Mouse (Mus musculus) limb, embryonic 14.5 days (tissue): Measurements from ENCODE around the gene Kdm4b. TPM values are rescaled to one million over a fixed set of nuclear protein-coding genes. Genes with fewer than 3 reads are reported as not detected.

Source experiments
- ATAC-seq: fragments of 200-750 bp; cut with Nextera tagmentation; 2 replicates; pipeline ENCODE4 v1.8.0; 2017; ENCODE audit warnings: low read depth, moderate number of reproducible peaks, moderate TSS enrichment; ENCODE audit not compliant: low FRiP score
- DNase-seq: peaks from one replicate; pipeline ENCODE4 v3.0.0-alpha.2; 2015; ENCODE audit warnings: low spot score
- H3K27ac ChIP-seq: fragments of 300-500 bp; sonication (generic); replicated peaks from 2 replicates; pipeline ENCODE4 v1.5.1; 2014; ENCODE audit warnings: low read depth, mild to moderate bottlenecking, low read length, moderate library complexity, mixed read lengths
- H3K27me3 ChIP-seq: fragments of 300-500 bp; sonication (generic); 2 replicates; pipeline ENCODE4 v1.6.1; 2014; ENCODE audit warnings: low read length, mixed read lengths; ENCODE audit not compliant: control insufficient read depth, insufficient read depth
- H3K36me3 ChIP-seq: fragments of 300-500 bp; sonication (generic); 2 replicates; pipeline ENCODE4 v1.6.1; 2014; ENCODE audit warnings: mild to moderate bottlenecking, low read length, moderate library complexity, mixed read lengths; ENCODE audit not compliant: control insufficient read depth, insufficient read depth
- H3K4me1 ChIP-seq: fragments of 300-500 bp; sonication (generic); 2 replicates; pipeline ENCODE4 v1.6.1; 2014; ENCODE audit warnings: antibody characterized with exemption, low read length, mixed read lengths; ENCODE audit not compliant: control insufficient read depth, insufficient read depth
- H3K4me2 ChIP-seq: fragments of 300-500 bp; sonication (generic); replicated peaks from 2 replicates; pipeline ENCODE4 v1.6.1; 2014; ENCODE audit warnings: low read depth, mild to moderate bottlenecking, low read length, moderate library complexity; ENCODE audit not compliant: severe bottlenecking
- H3K4me3 ChIP-seq: fragments of 300-500 bp; sonication (generic); replicated peaks from 2 replicates; pipeline ENCODE4 v1.5.1; 2014; ENCODE audit warnings: low read length
- H3K9ac ChIP-seq: fragments of 300-500 bp; sonication (generic); 2 replicates; pipeline ENCODE4 v1.6.1; 2014; ENCODE audit warnings: mild to moderate bottlenecking, low read depth, low read length, moderate library complexity; ENCODE audit not compliant: severe bottlenecking
- H3K9me3 ChIP-seq: fragments of 300-500 bp; sonication (generic); 2 replicates; pipeline ENCODE4 v1.6.1; 2016; ENCODE audit warnings: low read length; ENCODE audit not compliant: control insufficient read depth
- POLR2A ChIP-seq: fragments of 200-500 bp; IDR thresholded peaks from 2 replicates; pipeline ENCODE4 v1.8.0; 2012; ENCODE audit warnings: inconsistent platforms, mild to moderate bottlenecking, moderate library complexity, borderline replicate concordance; ENCODE audit not compliant: insufficient read depth, insufficient read length; ENCODE audit errors: extremely low read depth
- WGBS: fragments of 180-500 bp; shearing (Covaris S2); extraction: QIAGEN DNeasy Blood & Tissue Kit; methylation state at CpG from one replicate; pipeline ENCODE4 v1.1.7; 2014; 5-methylcytosine and 5-hydroxymethylcytosine counted together
- polyA plus RNA-seq, 2 experiments: library from polyadenylated mRNA; depleted of rRNA in 1 of 2; stranded (reverse) in 1 of 2; unstranded in 1 of 2; fragments of >200 nt; fragmentation: Nextera tagmentation in 1 of 2; extraction: Ambion mirVana in 1 of 2; gene quantifications; 2 replicates each; pipeline versions ENCODE4 v1.2.1 to v1.2.3; 2012 to 2014

Kdm4b gene
- polyA plus RNA-seq, 2 experiments: 36.0 to 36.4 TPM

- ATAC-seq: peak; percentile 25
- H3K4me3 ChIP-seq: peak overlapping the region; percentile 90
- peak; percentile 25 for DNase-seq
- H3K9ac ChIP-seq: peak overlapping the region; percentile 90
- 4% methylated on average over 41 of the region's 67 CpGs for WGBS
- H3K27ac ChIP-seq: peak overlapping the region; percentile 91
- no peaks in the 10 kb centered on the region for H3K27me3 ChIP-seq
- H3K36me3 ChIP-seq: peaks cover 19% of the 10 kb centered on the region; the same call in 1 of the 2 replicates
- peaks cover 16% of the 10 kb centered on the region for H3K4me1 ChIP-seq
- no peaks in the 10 kb centered on the region for H3K9me3 ChIP-seq
- peak overlapping the region; percentile 91 for H3K4me2 ChIP-seq
- TF ChIP-seq POLR2A: no peak
These were observed 588 bp downstream of the Kdm4b start for GRCm38 (mm10) chr17:56326153-56327147.

DNA sequence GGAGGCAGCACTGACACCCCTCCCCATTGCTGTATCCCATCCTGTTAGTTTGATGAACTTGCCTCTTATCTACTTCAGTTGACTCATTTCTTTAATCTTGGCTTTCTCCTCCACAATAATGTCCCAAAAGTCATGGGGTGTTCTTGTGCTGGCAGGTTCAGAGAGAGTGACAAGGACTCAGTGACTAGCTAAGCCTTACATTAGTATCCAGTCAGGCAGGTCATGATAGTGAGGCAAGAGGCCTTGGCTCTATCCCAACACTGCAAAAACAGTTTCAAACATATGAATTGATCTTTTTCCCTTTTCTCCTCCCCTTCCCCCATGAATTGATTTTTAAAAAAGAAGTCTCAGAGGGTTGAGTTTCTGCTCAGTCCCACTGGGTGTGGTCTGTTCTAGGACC lies 3.4 kb downstream of the Kdm4b start:
- no peak overlapping the region for H3K4me3 ChIP-seq
- no peak for TF ChIP-seq POLR2A
- H3K27ac ChIP-seq: no peak overlapping the region
- no peak overlapping the region for H3K4me2 ChIP-seq
- no peaks in the 10 kb centered on the region for H3K9me3 ChIP-seq
- H3K36me3 ChIP-seq: 0 out of 2 replicates have a peak, but pooled peaks cover 3% of the 10 kb centered on the region
- ATAC-seq (no peak), DNase-seq (no peak)
- no peaks in the 10 kb centered on the region for H3K27me3 ChIP-seq
- H3K9ac ChIP-seq: no peak overlapping the region
- H3K4me1 ChIP-seq: peaks cover 16% of the 10 kb centered on the region

GRCm38 (mm10) chr17:56330345-56330744 lies 4.5 kb downstream of the Kdm4b start:
- H3K4me1 ChIP-seq: peaks cover 16% of the 10 kb centered on the region
- no peaks in the 10 kb centered on the region for H3K27me3 ChIP-seq
- H3K4me3 ChIP-seq: no peak overlapping the region
- DNase-seq: no peak
- H3K27ac ChIP-seq: no peak overlapping the region
- no peaks in the 10 kb centered on the region for H3K9me3 ChIP-seq
- ATAC-seq: no peak
- H3K36me3 ChIP-seq: peaks cover 8% of the 10 kb centered on the region
- 70% methylated on average over 3 of the region's 3 CpGs for WGBS
- no peak overlapping the region for H3K4me2 ChIP-seq
- no peak for TF ChIP-seq POLR2A
- H3K9ac ChIP-seq: no peak overlapping the region

DNA sequence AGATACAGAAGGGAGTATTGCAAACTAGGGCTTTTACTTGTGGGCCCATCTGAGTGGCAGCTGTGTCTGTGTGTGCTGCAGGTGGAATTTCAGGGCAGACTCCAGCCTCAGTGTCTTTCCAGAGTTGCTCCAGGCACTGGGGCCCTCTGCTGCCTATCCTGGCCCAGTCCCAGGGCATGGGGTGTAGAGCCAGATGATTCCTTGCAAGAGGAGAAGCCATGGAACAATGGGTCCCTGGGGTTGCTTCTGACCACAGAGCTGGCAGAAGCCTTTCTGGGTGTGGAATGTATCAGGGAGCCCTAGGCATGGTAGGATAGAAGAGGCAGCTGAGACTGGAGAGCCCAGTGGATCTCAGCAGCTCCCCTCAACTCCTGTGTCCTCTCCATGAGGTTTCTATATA lies 5.4 kb downstream of the Kdm4b start:
- Histone ChIP-seq H3K9me3 (no peaks in the 10 kb centered on the region), H3K4me2 (no peak overlapping the region), H3K4me1 (peaks cover 16% of the 10 kb centered on the region), H3K9ac (no peak overlapping the region), H3K4me3 (no peak overlapping the region), H3K27ac (no peak overlapping the region), H3K27me3 (no peaks in the 10 kb centered on the region), H3K36me3 (peaks cover 8% of the 10 kb centered on the region)
- no peak for TF ChIP-seq POLR2A
- ATAC-seq (no peak), DNase-seq (no peak)

DNA sequence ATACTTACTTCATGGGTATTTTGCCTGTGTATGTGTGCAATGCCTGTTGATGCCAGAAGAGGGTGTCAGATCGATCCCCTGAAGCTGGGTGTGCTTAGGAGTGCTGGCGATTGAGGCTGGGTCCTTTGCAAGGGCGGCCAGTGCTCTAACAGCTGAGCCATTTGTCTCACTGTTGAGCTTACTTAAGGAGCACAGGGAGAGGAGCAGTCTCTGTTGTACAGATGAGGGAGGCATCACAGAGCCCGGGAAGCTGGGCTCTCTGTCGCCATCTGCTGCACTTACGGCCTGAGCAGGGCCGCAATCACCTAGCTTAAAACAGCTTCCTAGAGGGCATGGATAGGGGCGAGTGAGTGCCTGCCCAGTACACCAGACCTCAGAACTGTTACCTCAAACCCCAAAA lies 7.1 kb downstream of the Kdm4b start:
- Histone ChIP-seq H3K9me3 (no peaks in the 10 kb centered on the region), H3K4me1 (peaks cover 3% of the 10 kb centered on the region), H3K27ac (no peak overlapping the region), H3K36me3 (peaks cover 8% of the 10 kb centered on the region), H3K4me3 (no peak overlapping the region), H3K9ac (no peak overlapping the region), H3K27me3 (no peaks in the 10 kb centered on the region), H3K4me2 (no peak overlapping the region)
- TF ChIP-seq POLR2A: no peak
- no peak for ATAC-seq
- DNase-seq: no peak
- WGBS: 39% methylated on average over 8 of the region's 8 CpGs
